22 mouse cellular contexts compared by ENCODE assay signal in genomic region chr9:124411553-124411952, GRCm38 (mm10).
"Had no signal": no experiment of that assay in that cellular context is flagged by ENCODE, and none has a peak within 500 bp of the region (broad histone marks: within the 10 kb centered on the region; RNA-seq: fewer than 3 reads in every experiment).

No protein-coding gene starts in this region.

- H3K9ac ChIP-seq: kidney, embryonic 15.5 days; limb, embryonic 12.5 days; limb, embryonic 15.5 days; liver, embryonic 14.5 days; liver, postnatal 0 days; lung, embryonic 14.5 days; midbrain, embryonic 12.5 days; midbrain, embryonic 15.5 days; neural tube, embryonic 12.5 days; neural tube, embryonic 15.5 days; stomach, embryonic 15.5 days had no signal

- H3K4me3 ChIP-seq: kidney, embryonic 15.5 days; left cerebral cortex, adult 2 months; limb, embryonic 12.5 days; limb, embryonic 15.5 days; midbrain, embryonic 12.5 days; midbrain, embryonic 15.5 days; neural tube, embryonic 12.5 days; neural tube, embryonic 15.5 days; stomach, embryonic 15.5 days had no signal

- H3K36me3 ChIP-seq: kidney, embryonic 15.5 days; limb, embryonic 12.5 days; limb, embryonic 15.5 days; midbrain, embryonic 12.5 days; midbrain, embryonic 15.5 days; neural tube, embryonic 12.5 days; neural tube, embryonic 15.5 days; stomach, embryonic 15.5 days had no signal

- H3K4me1 ChIP-seq: kidney, embryonic 15.5 days; limb, embryonic 12.5 days; limb, embryonic 15.5 days; midbrain, embryonic 12.5 days; midbrain, embryonic 15.5 days; neural tube, embryonic 12.5 days; neural tube, embryonic 15.5 days; stomach, embryonic 15.5 days had no signal

- ATAC-seq: intestine, postnatal 0 days; liver, postnatal 0 days; lung, postnatal 0 days; midbrain, embryonic 15.5 days had no signal

- H3K9me3 ChIP-seq: kidney, embryonic 15.5 days; limb, embryonic 12.5 days; limb, embryonic 15.5 days; midbrain, embryonic 12.5 days; midbrain, embryonic 15.5 days; neural tube, embryonic 12.5 days; neural tube, embryonic 15.5 days; stomach, embryonic 15.5 days had no signal

- H3K27me3 ChIP-seq: kidney, embryonic 15.5 days; limb, embryonic 12.5 days; limb, embryonic 15.5 days; midbrain, embryonic 12.5 days; midbrain, embryonic 15.5 days; neural tube, embryonic 12.5 days; neural tube, embryonic 15.5 days; stomach, embryonic 15.5 days had no signal

- H3K27ac ChIP-seq: kidney, embryonic 15.5 days; left cerebral cortex, adult 2 months; limb, embryonic 12.5 days; limb, embryonic 15.5 days; liver, embryonic 14.5 days; macrophage; midbrain, embryonic 12.5 days; midbrain, embryonic 15.5 days; neural tube, embryonic 12.5 days; neural tube, embryonic 15.5 days; stomach, embryonic 15.5 days had no signal

- H3K4me2 ChIP-seq: kidney, embryonic 15.5 days; limb, embryonic 12.5 days; limb, embryonic 15.5 days; liver, embryonic 11.5 days; lung, embryonic 14.5 days; midbrain, embryonic 12.5 days; midbrain, embryonic 15.5 days; neural tube, embryonic 12.5 days; neural tube, embryonic 15.5 days; stomach, embryonic 15.5 days had no signal

- DNase-seq: kidney, adult 8-10 months; kidney, postnatal 36 days; layer of hippocampus, postnatal 36 days; liver, postnatal 0 days; lung, embryonic 14.5 days; right cerebral cortex, adult 18-20 months; right cerebral cortex, postnatal 25 days; spleen, adult 18-20 months had no signal
